Mouse (Mus musculus) cerebellum, postnatal 36 days (tissue): Measurements from ENCODE around the gene Cd300lf.

ENCODE experiments used
- DNase-seq, 2 experiments: peaks; one replicate each; pipeline ENCODE4 v3.0.0; 2021 to 2022; ENCODE audit warnings: mixed read lengths in 2 of 2

Gene Cd300lf

GRCm38 (mm10) chr11:115160883-115161577 is 27.2 kb upstream of the Cd300lf start:
- DNase-seq: peak; percentile 81 to 85

DNA sequence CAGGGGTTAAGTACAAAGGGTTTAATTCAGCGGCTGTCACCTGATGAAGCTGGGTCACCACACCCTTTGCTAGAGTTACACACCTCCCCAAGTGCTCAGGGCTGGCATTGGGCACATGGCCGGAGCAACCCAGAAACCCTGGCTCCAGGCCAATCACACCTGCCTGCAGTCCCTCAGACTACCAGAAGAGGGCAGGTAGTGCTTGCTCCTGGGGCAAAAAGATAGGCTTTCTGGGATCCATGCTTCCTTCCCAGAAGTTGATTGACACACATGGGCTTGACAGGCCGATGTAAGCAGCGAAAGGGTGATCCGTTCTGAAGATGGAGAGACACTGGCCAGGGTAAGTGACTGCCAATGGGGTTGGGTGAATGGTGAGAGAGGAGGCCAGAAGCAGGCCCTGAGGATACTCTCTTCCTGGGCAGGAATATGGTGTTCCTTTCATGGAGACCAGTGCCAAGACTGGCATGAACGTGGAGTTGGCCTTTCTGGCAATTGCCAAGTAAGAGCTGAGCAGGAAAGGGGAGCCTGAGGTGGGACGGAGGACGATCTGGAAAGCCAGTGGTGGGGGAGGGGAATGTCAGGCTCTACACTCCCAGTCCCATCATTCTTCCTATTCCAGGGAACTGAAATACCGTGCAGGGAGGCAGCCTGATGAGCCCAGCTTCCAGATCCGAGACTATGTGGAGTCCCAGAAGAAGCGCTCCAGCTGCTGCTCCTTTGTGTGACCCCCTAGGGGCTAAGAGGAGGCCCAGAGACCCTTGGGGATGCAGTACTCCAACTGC is 26.4 kb upstream of the Cd300lf start:
- peak; percentile 91 to 97 for DNase-seq

GRCm38 (mm10) chr11:115157933-115158719 is 24.3 kb upstream of the Cd300lf start:
- no peak for DNase-seq

DNA sequence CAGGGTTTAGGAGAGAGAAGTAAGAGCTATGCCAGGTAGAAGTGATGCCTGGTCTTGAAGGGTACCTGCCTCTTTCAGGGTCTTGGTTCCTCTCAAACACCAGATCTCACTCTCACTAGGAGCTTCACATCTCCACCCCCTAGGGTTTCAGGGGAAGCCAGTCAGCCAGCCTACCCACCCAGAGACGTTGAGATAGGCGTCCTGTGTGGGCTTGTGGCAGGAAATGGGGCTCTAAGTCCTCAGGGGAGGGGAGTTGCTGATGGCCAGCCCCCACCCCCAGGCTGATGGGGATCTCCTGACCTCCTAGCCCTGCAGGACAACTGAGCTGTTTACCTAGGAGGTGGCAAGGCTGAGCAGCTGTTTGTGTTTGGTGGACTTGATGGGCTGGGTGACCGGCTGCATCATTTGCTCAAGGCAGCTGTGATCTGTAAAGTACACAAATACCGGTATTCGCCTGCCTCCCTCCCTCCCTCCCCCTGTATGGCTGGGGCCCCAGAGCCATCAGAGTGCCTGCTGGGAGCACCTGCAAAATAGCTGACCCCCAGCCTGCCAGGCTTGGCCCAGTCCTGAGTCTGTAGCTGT is 21.4 kb upstream of the Cd300lf start:
- DNase-seq: no peak

DNA sequence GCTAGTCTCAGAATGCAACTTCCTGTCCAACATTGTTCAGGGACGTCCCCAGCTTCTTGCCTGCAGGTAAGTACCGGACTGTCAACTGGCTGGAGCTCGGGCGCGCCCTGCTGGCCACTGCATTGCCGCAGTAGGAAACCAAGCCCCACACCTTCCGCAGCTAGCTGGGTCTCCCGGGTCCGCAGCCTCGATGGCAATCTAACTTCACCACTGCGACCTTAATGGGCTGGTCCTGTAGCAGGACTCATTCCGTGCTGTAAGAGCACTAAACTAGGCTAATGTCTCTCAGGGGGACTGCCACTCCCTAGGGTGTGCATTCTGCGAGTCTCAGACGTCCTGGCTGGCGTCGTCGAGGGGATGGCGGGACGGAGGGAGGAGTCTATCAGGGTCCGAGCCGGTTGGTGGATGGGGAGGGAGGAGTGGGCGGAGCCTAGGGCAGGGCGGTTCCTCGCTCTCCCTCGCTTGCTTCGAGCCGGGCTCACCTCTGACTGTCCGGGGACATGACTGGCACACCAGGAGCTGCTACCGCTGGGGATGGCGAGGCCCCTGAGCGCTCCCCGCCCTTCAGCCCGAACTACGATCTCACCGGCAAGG is 20.0 kb upstream of the Cd300lf start:
- DNase-seq: peak; percentile 85 to 86

GRCm38 (mm10) chr11:115153088-115153487 is 19.3 kb upstream of the Cd300lf start:
- no peak for DNase-seq

DNA sequence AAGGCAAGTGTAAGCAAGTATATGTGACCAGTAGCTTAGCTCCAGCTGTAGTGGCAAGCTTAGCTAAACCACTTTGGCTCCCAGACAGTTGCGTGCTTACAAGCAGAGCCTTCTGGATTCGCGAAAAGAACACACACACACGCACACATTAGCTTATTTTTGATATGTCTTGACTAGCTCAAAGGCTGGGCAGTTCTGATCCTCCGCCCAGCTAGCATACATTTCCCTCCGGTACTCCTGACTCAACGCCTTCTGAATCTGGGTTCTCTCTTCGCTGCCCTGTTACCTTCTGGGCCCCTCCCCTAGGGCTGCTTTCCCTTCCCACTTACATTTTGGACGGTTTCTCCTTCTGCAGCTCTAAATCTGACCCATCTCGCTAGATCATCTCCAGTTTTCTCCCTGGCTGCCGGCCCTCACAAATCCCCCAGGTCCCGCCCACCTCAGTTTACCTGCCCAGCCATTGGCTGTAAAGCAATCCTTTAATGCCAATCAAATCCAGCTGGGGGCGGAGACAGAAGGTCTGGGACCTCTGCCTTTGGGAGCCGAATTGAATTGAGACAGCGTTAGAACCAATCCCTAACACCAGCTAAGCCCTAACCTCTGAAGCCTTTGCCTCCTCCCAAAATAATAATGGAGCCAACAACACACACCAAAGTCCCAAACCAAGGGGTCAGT is 18.1 kb upstream of the Cd300lf start:
- peak; percentile 81 to 82 for DNase-seq

DNA sequence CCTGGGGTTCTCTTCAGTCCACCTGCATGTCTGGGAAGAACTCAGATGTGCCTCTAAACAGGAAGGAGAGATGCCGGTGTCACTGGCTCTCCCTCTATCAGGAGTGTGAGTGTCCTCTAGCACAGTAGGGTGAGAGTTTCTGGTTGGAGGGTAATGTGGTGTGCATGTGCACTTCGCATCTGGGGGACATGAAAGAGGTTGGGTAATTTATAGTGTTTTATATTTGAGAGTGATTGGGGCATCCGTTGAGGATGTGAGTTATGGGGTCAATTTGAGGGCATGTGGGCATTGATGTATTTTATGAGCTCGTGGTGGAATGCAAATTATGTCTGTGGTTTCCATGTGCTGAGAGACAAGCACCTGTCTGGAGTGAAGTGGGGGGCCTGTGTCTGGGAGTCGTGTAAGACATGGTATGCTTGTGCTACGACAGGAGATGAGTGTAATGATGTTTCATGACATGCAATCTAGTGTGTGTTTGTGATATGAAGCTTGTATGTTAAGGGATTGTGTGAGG is 17.0 kb upstream of the Cd300lf start:
- no peak for DNase-seq

DNA sequence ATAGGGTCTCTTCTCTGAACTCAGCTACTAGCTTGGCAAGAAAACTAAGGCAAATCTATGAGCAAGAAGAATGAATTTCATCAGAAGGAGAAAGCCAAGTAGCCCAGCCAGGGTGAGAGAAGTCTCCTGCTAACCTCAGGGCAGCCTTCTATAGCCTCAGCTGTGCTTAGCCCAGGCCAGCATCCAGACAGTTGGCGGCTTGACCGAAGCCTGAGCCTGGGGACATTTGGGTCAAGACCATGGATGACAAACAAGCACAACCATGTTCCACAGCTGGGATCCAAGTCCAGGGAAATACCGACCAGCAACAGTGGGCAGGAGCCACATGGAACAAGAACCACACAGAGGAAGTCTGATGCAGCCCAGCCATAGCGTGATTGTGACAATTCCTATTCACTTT is 14.0 kb upstream of the Cd300lf start:
- no peak for DNase-seq

GRCm38 (mm10) chr11:115141970-115142369 is 8.2 kb upstream of the Cd300lf start:
- no peak for DNase-seq

GRCm38 (mm10) chr11:115138597-115139262 is 4.9 kb upstream of the Cd300lf start:
- DNase-seq: no peak

DNA sequence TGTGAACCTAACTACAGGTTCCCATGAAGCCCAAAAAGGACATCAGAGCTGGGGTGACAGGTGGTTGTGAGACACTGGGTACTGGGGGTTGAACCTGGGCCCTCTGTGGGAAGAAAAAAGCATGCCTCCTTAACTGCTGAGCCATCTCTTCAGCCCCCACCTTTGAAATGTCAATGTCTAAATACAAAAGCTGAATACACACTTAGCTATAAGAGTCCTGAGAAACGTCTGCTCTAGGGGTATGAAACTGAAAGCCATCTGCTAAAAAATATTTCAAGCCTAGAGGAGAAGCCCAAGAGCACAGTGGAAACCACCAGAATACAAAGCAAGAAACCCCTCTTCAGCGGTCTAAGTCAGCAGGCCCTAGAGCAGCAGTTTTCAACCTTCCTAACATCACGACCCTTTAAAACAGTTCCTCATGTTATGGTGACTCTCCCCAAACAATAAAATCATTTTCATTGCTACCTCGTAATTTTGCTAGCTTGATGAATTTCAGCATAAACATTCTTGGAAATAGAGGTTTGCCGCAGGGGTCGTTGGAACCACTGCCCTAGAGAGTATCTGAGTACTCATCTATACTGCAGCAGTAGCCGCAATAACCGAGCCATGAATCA is 1.9 kb downstream of the Cd300lf start:
- DNase-seq: no peak

DNA sequence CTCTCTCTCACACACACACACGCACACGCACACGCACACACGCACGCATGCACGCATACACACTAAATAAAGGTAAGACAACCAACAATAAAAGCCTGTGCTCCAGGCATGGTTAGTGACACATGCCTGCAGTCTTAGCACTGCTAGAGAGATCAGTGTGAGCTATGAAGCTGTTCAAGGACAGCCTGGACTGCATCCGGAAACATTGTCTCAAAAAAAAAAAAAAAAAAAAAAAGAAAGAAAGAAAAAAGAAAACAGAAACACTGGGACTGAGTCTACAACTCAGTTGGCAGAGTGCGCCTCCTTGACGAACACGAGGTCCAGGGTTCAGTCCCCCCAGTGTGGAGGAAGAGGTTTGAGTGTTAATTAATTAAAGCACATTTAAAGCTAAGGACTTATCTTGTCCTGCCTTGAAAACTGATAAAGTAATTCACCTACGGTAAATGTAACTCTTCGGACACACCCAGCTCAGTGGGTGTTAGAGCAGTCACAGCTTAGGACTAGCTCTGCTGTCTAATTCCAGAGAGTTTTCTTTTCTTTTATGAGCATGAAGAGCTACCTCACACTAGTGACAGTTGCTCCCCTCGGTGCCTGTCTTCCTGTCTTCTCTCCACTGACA is 4.2 kb downstream of the Cd300lf start:
- no peak for DNase-seq

- no peak for DNase-seq
These were observed 5.3 kb downstream of the Cd300lf start for GRCm38 (mm10) chr11:115128483-115128882.

GRCm38 (mm10) chr11:115119409-115119808 is 14.4 kb downstream of the Cd300lf start:
- no peak for DNase-seq

- DNase-seq: no peak
These were observed 21.6 kb downstream of the Cd300lf start for GRCm38 (mm10) chr11:115112196-115112595.

GRCm38 (mm10) chr11:115110271-115110670 is 23.5 kb downstream of the Cd300lf start:
- DNase-seq: no peak

- DNase-seq: no peak
These were observed 25.6 kb downstream of the Cd300lf start for GRCm38 (mm10) chr11:115108176-115108575.

GRCm38 (mm10) chr11:115107403-115107916 is 26.3 kb downstream of the Cd300lf start:
- DNase-seq: no peak

- DNase-seq: no peak
These were observed 27.2 kb downstream of the Cd300lf start for GRCm38 (mm10) chr11:115106638-115107037.
